Mouse (Mus musculus) thymus, postnatal 4 days (tissue): ENCODE data around the gene Ankrd53.

Experiments
- DNase-seq: peaks from one replicate; pipeline ENCODE4 v3.0.0; 2021

The Ankrd53 gene

GRCm38 (mm10) chr6:83762344-83762743, at the start of gene Ankrd53:
Ankrd53 (plus strand) TSS chr6:83762644.
- no peak for DNase-seq

- no peak for DNase-seq
Measured at GRCm38 (mm10) chr6:83713271-83714136, 48.9 kb upstream of the Ankrd53 start.

- DNase-seq = no peak
Measured at GRCm38 (mm10) chr6:83714221-83715123, 48.0 kb upstream of the Ankrd53 start.

- no peak for DNase-seq
Measured at GRCm38 (mm10) chr6:83715461-83716196, 46.8 kb upstream of the Ankrd53 start.

- DNase-seq = no peak
Measured at GRCm38 (mm10) chr6:83717026-83717425, 45.4 kb upstream of the Ankrd53 start.

GRCm38 (mm10) chr6:83722526-83722925, 39.9 kb upstream of the Ankrd53 start:
- DNase-seq = no peak

- DNase-seq = no peak
Measured at GRCm38 (mm10) chr6:83727178-83727577, 35.3 kb upstream of the Ankrd53 start.

- DNase-seq = peak; percentile 76
Measured at GRCm38 (mm10) chr6:83728488-83728887, 34.0 kb upstream of the Ankrd53 start.

GRCm38 (mm10) chr6:83729350-83729970, 33.0 kb upstream of the Ankrd53 start:
- no peak for DNase-seq

GRCm38 (mm10) chr6:83731128-83731527, 31.3 kb upstream of the Ankrd53 start:
- DNase-seq = peak; percentile 93

GRCm38 (mm10) chr6:83737311-83737710, 25.1 kb upstream of the Ankrd53 start:
- peak; percentile 62 for DNase-seq

GRCm38 (mm10) chr6:83738596-83738995, 23.8 kb upstream of the Ankrd53 start:
- no peak for DNase-seq

- DNase-seq = no peak
Measured at GRCm38 (mm10) chr6:83742761-83743160, 19.7 kb upstream of the Ankrd53 start, which contains the start of gene Atp6v1b1. Atp6v1b1 (plus strand) TSS chr6:83742990.

- no peak for DNase-seq
Measured at GRCm38 (mm10) chr6:83743212-83743611, 19.2 kb upstream of the Ankrd53 start.

GRCm38 (mm10) chr6:83744126-83744525, 18.3 kb upstream of the Ankrd53 start:
- no peak for DNase-seq

GRCm38 (mm10) chr6:83744557-83744956, 17.9 kb upstream of the Ankrd53 start:
- DNase-seq = no peak

GRCm38 (mm10) chr6:83745466-83745865, 17.0 kb upstream of the Ankrd53 start:
- DNase-seq = no peak

GRCm38 (mm10) chr6:83749286-83749685, 13.2 kb upstream of the Ankrd53 start:
- no peak for DNase-seq

- DNase-seq = peak; percentile 84
Measured at GRCm38 (mm10) chr6:83750171-83750684, 12.2 kb upstream of the Ankrd53 start.

- DNase-seq = no peak
Measured at GRCm38 (mm10) chr6:83756051-83756450, 6.4 kb upstream of the Ankrd53 start.

- DNase-seq = peak; percentile 63
Measured at GRCm38 (mm10) chr6:83762880-83763431, 512 bp downstream of the Ankrd53 start.

- no peak for DNase-seq
Measured at GRCm38 (mm10) chr6:83766982-83767381, 4.5 kb downstream of the Ankrd53 start.
